Mouse (Mus musculus): Measurements from ENCODE around the gene Kdf1.

GRCm38 (mm10) chr4:133545272-133546231 lies 26.8 kb downstream of the Kdf1 start, which contains the start of gene Nudc:
- TF ChIP-seq CTCF (IDR thresholded peaks at IDR 0.05; ENCODE audit: borderline replicate concordance, control insufficient read depth, extremely low read depth, insufficient read depth, low read length, poor library complexity) (peak; percentile 60; the same call in 1 of the 2 replicates), POLR2A (IDR thresholded peaks at IDR 0.05; ENCODE audit: control insufficient read depth, extremely low read depth, insufficient read depth, low read length, poor library complexity) (peak; percentile 67; the same call in 1 of the 2 replicates)
